Mouse (Mus musculus) small intestine, adult 2 months (tissue): Measurements from ENCODE around the gene Sepsecs.

Experiments
- CTCF ChIP-seq: fragments of 200-500 bp; IDR thresholded peaks from 2 replicates; pipeline ENCODE4 v1.5.1; 2012; ENCODE audit warnings: low read depth, mild to moderate bottlenecking, control low read depth, inconsistent platforms, low read length, moderate library complexity, mixed read lengths; ENCODE audit not compliant: insufficient replicate concordance, insufficient read length; ENCODE audit errors: extremely low read depth
- POLR2A ChIP-seq: fragments of 200-500 bp; IDR thresholded peaks from 2 replicates; pipeline ENCODE4 v1.6.1; 2012; ENCODE audit warnings: low read depth, mild to moderate bottlenecking, control low read depth, inconsistent platforms, low read length, moderate library complexity

DNA sequence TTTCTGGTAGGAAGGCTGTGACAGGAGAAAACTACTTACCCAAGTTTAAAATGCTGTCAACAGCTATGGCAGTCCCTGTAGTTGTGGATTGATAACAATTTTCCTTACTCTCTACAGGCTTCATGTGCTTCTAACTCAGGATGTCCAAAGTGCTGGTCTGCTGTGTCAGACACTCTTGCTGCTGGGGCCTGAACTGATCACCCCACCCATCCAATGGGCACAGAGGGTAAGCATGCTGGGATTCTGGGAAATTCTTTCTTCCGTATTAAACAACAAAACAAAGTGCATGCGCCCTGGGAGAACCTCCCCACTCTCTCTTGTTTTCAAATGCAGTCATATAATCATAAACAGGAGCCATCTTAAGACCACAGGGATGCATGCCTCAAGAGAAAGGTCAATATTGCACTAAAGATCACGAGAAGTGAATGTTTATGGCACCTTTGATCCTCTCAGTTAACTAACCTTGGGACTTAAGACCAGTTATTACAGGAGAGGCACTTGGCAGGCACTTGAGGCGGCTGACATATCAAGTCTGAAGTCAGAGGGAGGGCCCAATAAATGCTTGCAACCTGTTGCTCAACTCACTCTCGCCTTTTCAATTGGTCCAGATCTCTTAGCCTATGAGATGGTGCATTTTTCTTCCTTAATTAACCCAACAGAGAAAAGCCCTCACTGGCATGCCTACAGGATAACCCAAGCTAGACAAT lies 47.4 kb upstream of the Sepsecs start:
- no peak for TF ChIP-seq CTCF
- no peak for TF ChIP-seq POLR2A
